Mouse (Mus musculus) liver, adult 2 months (tissue): ENCODE data around the gene Rubcn.

ENCODE experiments used
- CTCF ChIP-seq: fragments of 200-500 bp; IDR thresholded peaks from 2 replicates; pipeline ENCODE4 v1.5.1; 2011; ENCODE audit warnings: low read depth, low read length, control low read depth
- POLR2A ChIP-seq: fragments of 200-500 bp; IDR thresholded peaks from 2 replicates; pipeline ENCODE4 v1.6.1; 2011; ENCODE audit warnings: low read length, control low read depth; ENCODE audit not compliant: insufficient read depth; ENCODE audit errors: extremely low read depth

- TF ChIP-seq CTCF (no peak), POLR2A (no peak)
Measured at GRCm38 (mm10) chr16:32858356-32858755, 19.2 kb downstream of the Rubcn start.
